Mouse (Mus musculus) monocyte, adult 59 days (primary cell): ENCODE data around the gene Rgs14. TPM values are rescaled to one million over a fixed set of nuclear protein-coding genes. Genes with fewer than 3 reads are reported as not detected.

Experiments used
- total RNA-seq, 2 experiments: library from RNA; stranded (reverse); gene quantifications; one replicate each; pipeline ENCODE4 v1.2.4; 2023

The Rgs14 gene
- total RNA-seq, result 10 to 100 TPM; 65.0 to 65.2 TPM

DNA sequence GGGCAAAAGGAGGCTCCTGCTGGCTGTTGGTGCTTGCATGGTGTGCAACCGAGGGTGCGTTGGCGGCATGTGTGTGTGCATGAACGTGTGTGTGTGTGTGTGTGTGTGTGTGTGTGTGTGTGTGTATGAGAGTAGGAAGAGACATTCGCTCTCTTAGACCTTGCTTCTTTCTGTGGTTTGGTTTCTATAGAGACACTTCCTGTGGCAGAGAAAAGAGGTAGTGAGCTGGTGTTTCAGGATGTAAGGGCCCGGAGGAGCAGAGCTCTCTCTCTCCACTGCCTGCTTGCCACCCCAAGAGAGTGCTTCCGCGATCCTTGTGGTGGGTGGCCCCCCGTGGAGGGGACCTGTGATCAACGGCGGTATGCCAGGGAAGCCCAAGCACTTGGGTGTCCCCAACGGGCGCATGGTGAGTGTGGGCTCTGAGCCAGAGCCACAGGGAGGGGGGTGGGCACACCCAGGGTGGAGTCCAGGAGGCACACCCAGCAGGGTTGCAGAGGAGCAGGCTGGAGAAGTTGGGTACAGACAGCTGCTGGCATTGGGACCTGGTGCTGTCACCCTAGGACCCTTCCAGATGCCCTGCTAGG lies at the start of gene Rgs14:
Rgs14 (plus strand) TSS at position 202 of the 584 bp plus-strand sequence.

DNA sequence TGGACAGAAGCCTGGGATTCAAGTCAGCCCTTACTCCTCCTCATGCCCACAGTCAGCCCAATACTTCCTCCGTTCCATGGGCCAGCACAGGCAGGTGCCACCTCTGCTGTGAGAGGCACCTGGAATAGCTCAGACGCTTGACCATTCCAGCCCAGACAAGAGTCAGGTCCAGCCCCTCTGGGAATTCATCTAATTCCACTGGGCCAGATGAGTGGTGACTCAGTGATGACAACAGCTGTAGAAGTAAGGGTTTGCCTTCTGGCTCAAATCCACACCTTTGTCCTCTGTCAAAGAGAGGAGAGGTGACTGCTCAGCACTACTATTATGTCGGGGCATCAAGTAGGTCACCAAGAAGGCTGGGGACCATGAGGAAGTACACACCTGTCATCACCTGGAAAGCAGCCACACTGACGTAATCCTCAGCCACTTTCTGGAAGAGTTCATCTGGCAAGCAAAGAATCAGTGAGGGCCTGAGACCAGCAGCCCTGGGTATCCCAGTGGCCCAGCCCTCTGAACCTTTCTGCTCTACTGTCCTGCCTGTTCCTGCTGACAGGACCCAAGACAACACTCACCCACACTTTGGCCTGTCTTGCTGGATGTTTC lies 49.5 kb upstream of the Rgs14 start, which contains the start of gene Prelid1:
Prelid1 (plus strand) TSS at position 570 of the 603 bp plus-strand sequence.

DNA sequence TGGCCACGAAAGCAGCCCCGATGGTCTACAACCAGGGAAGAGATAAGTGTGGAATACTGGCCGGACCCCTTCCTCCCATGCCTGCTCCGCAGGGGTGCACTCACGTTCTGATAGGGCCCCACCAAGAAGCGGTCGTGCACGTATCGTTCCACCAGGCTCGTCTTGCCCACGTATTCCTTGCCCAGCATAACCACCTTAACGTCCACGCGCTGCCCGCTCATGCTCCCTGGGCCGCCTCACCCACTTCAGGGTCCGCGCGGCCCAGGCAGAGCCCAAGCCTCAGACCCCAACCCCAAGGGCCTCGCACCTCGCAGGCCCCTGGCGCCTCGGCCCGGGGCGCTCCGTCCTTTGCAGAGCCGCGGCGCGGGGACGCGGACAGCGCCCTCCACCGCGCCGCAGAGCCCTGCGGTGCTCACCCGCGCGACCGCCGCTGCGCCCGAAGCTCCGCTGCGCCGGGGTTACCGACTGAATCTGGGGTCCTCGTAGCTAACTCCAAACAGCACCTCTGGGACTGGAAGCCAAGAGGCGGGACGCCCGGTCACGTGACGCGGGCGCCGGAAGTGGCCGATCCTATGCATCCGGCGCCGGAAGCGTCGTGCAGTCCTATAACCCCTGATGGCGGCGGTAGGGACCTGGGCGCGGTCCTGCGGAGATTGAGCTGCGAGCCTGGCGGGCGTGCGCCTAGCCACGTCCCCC lies 48.0 kb upstream of the Rgs14 start, which contains the start of gene Rab24:
Rab24 (minus strand) TSS at position 513 of the 696 bp plus-strand sequence.

DNA sequence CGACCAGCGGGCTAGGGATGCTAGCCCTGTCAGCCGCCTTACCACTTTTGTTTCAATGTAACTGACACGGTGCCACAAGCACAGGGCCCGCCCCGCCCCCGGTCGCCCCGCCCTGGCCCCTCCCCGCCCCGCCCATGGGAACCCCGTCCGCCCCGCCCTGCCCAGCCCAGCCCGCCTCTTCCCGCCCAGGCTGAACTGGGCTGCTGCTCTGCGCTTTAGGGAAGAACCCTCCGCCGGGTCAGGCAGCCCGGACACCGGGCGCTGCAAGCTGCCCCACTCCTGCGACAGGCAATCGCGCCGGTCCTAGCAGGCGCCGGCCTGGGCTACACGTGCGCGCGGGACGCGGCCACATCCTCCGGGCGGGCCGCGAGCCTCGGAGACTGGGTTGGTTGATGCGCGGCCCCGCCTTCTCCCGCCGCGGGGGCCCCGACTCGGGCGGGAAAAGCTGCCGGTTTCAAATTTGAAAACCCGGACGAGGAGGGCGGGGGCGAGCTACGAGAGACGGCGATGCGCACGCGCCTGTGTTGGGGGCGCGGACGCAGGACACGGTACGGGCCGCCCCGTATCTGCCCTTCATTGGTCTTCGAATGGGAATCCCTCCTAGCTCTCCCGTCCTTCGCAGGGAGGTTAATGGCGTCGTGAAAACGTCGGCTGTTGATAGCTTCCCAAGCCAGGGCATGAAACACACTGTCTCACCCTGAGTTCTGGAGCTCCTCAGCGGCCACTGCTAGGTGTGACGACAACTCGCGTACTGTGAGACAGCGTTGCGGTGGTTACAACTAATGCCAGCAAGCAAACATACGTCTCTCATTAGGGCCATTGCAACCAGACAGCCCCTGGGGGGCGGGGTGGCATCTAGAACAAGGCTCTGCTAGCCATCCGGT lies 39.6 kb upstream of the Rgs14 start, which contains the start of gene Mxd3:
Mxd3 (minus strand) TSS at position 141 of the 884 bp plus-strand sequence.

DNA sequence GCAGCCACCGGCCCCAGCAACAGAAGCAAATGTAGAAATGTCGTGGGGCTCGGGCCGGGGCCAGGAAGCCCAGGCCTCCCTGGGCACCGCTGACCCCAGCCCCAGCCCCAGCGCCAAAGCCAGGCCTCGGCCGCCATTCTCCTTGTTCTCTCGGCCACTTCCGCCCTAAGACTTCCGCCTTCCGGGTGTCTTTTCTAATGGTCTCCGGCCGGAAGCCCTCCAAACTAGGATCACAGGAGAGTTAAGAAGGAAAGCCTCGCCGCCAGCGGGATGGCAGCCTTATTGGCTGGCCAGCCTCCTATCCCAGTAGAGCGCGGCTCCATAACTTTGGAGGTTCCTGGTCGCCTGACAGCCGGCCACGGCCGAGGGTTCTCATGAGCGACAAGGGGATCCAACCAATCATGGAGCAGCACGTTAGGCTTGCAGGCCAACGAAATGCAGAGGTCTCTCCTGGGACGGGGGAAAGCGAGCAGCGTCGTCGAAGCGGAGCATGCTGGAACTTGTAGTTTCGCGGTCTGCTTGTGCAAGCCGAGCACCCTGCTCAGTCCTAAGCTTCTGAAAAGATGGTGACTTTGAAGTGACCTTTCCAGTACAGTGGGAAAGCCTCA lies 7.0 kb upstream of the Rgs14 start, which contains the start of gene Lman2:
Lman2 (minus strand) TSS at position 331 of the 608 bp plus-strand sequence.

DNA sequence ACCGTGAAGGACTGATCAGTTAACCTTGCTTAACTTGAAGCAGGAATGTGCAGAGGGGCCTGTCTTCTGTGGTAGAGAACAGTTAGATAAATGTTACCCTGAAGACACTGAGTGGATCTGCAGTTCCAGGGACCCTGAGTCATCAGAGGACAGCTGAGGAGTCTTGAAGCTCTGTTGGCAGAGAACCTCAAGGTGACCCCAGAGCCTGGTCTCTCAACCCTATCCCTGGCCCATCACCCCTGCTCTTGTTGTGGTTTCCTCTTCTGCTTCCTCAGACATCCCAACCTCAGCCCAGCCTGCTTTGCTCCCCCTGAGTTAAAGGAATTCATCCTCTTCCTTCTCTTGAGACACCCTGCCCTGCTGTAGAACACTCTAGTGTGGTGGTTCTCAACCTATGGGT lies 28.6 kb downstream of the Rgs14 start, which contains the start of gene Slc34a1:
Slc34a1 (plus strand) TSS at position 100 of the 400 bp plus-strand sequence.

DNA sequence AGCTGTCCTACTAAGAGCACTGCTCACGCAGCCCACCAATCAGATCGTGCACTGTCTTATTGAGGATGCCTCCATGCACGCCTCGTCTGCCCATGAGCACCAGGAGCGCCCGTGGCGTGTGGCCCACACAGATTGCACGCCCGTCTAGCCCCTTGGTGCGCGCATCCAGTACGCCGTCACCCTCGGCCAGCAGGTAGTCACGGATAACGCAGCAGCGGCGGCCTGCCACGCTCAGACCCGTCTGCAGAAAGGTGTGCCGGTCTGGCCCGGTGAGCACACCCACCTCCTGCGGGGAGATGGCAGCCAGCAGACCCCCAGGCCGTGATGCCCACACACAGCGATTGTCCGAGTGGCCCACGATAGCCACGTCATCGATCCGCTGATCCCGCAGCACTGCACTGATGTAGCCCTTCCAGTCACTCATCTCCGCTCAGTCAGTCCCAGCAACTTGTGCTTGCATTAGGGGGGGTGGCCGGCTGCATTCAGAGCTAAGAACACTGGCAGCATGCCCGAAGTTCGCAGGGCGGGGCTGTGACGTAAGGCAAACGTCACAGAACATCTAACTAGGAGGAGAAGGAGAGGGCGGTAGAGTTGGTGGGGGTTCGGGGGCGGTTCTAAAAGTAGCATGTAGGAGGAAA lies 45.3 kb downstream of the Rgs14 start, which contains the start of gene Pfn3:
Pfn3 (minus strand) TSS at position 490 of the 638 bp plus-strand sequence.

DNA sequence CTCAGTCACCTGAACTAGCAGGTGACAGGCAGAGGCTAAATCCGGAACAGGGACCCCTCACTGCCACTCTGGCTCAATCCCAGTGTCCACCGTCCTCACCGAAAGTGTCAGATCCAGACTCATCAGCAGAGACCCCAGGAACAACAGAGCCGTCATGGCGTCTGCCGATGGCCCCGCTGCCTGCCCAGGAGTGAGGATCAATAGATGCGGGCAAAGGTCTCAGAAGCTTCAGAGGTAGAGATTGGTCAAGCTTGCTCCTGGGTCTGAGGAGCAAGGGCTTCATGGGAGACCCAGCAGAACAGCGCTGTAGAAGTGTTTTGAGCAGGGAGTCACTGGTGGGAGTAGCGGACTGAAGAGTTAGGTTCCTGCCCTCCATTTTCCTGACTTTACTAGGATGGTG lies 57.1 kb downstream of the Rgs14 start, which contains the start of gene F12:
F12 (minus strand) TSS at position 181 of the 400 bp plus-strand sequence.

Other genes with a start within 250 kb of the Rgs14 start
- not detected for gene Gm17617, start 236.2 kb upstream of the Rgs14 start, total RNA-seq
- gene Fgfr4, start 217.1 kb upstream of the Rgs14 start, total RNA-seq, result not detected
- 100 to 1,000 TPM; 133 to 136 TPM for gene Nsd1, start 159.9 kb upstream of the Rgs14 start, total RNA-seq
- 100 to 1,000 TPM; 150 to 169 TPM for gene Prelid1, start 49.2 kb upstream of the Rgs14 start, total RNA-seq
- 10 to 100 TPM; 50.4 to 51.8 TPM for gene Rab24, start 47.8 kb upstream of the Rgs14 start, total RNA-seq
- gene Mxd3, start 39.9 kb upstream of the Rgs14 start, total RNA-seq, result under 1 TPM; 0.36 to 0.52 TPM
- 100 to 1,000 TPM; 116 to 125 TPM for gene Lman2, start 6.9 kb upstream of the Rgs14 start, total RNA-seq
- not detected for gene Slc34a1, start 28.5 kb downstream of the Rgs14 start, total RNA-seq
- gene Pfn3, start 45.5 kb downstream of the Rgs14 start, total RNA-seq, result not detected
- not detected for gene F12, start 57.1 kb downstream of the Rgs14 start, total RNA-seq
- gene Grk6, start 75.3 kb downstream of the Rgs14 start, total RNA-seq, result 100 to 1,000 TPM; 149 to 155 TPM
- 10 to 100 TPM in 1 of 2 experiments, 1 to 10 TPM in 1; 8.6 to 10.9 TPM for gene Prr7, start 94.5 kb downstream of the Rgs14 start, total RNA-seq
- 1 to 10 TPM in 1 of 2 experiments, under 1 TPM in 1; 0.71 to 1.3 TPM for gene Dbn1, start 118.4 kb downstream of the Rgs14 start, total RNA-seq
- gene Pdlim7, start 143.9 kb downstream of the Rgs14 start, total RNA-seq, result 10 to 100 TPM in 1 of 2 experiments, 1 to 10 TPM in 1; 6.9 to 10.9 TPM
- gene Dok3, start 159.6 kb downstream of the Rgs14 start, total RNA-seq, result 100 to 1,000 TPM; 249 to 258 TPM
- 10 to 100 TPM; 59.0 to 60.2 TPM for gene Ddx41, start 166.9 kb downstream of the Rgs14 start, total RNA-seq
- 100 to 1,000 TPM in 1 of 2 experiments, 10 to 100 TPM in 1; 90.5 to 104 TPM for gene Fam193b, start 201.4 kb downstream of the Rgs14 start, total RNA-seq
- gene Tmed9, start 204.0 kb downstream of the Rgs14 start, total RNA-seq, result 10 to 100 TPM; 93.3 to 95.8 TPM
- gene B4galt7, start 230.2 kb downstream of the Rgs14 start, total RNA-seq, result 10 to 100 TPM; 11.4 to 13.0 TPM